Mouse (Mus musculus) urinary bladder, postnatal 10 days (tissue): ENCODE results near the gene Cpn1.

Source experiments
- DNase-seq: peaks from one replicate; pipeline ENCODE4 v3.0.0; 2022; ENCODE audit warnings: low spot score

The Cpn1 gene

DNA sequence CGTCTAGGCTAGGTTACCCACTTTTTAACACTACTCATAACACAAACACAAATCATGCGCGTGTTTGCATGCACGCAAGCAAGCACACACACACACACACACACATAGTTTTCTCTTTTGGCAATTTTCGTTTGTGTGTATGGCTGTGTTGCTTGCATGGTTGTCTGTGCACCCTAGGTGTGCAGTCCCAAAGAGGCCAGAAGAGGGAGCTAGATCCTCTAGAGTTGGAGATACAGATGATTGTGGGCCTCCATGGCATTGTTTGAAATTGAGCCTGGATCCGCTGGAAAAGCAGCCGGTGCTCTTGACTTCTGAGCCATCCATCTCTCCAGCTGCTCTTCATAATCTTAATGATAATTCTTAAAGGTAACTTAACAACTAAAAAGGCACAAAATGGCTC, 79.9 kb downstream of the Cpn1 start:
- DNase-seq: no peak
